Mouse (Mus musculus): ENCODE results near the gene Leprot. TPM values are rescaled to one million over a fixed set of nuclear protein-coding genes. Genes with fewer than 3 reads are reported as not detected.
A peak's percentile ranks its signal among the peaks of the same experiment; 100 is the strongest.

The Leprot gene
- total and polyA plus RNA-seq, 3 experiments: 24.2 to 37.9 (median 30.2) TPM

DNA sequence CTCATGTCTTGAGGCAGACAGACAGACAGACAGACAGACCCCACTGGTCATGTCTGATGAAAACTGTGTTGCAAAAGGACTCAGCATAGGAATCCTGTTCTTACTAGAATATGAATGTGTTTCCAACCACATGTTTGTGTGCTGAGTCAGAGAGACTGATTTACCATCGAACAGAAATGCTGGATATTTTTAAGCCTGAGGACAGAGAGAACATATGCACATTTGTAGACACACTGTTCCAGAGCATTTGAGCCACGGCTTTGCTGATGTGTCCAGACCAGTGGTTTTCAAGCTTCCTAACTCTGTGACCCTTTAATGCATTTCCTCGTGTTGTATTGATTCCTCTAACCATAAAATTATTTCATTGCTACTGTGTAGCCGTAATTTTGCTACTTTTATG lies 4.3 kb upstream of the Leprot start:
- no peaks in the 10 kb centered on the region for H3K36me3 ChIP-seq (ENCODE audit: control insufficient read depth, insufficient read depth, low read length)
- TF ChIP-seq CTCF (IDR thresholded peaks at IDR 0.05) (no peak), EP300 (IDR thresholded peaks at IDR 0.05; ENCODE audit: insufficient read depth, low read depth, low read length) (no peak), POLR2A (IDR thresholded peaks at IDR 0.05; ENCODE audit: insufficient read depth, low read depth, low read length) (no peak)
- no peak for DNase-seq
- no peak overlapping the region for H3K4me3 ChIP-seq
- no peaks in the 10 kb centered on the region for H3K27me3 ChIP-seq (ENCODE audit: control insufficient read depth, insufficient read depth, low read length)
- no peak overlapping the region for H3K27ac ChIP-seq
- no peaks in the 10 kb centered on the region for H3K4me1 ChIP-seq (ENCODE audit: control insufficient read depth, insufficient read depth, low read length)
- intact Hi-C loops (cut with DNase I): loop anchor here (10.0 kb wide), 1 partner anchor 378 kb away; the partner anchor contains the start of gene Jak1
- H3K79me2 ChIP-seq (replicated peaks; ENCODE audit: control insufficient read depth, insufficient read depth, low read length): no peaks in the 10 kb centered on the region
- 55% methylated on average over 4 of the region's 4 CpGs for WGBS
- no peak overlapping the region for H3K9ac ChIP-seq (ENCODE audit: low read depth, low read length)

DNA sequence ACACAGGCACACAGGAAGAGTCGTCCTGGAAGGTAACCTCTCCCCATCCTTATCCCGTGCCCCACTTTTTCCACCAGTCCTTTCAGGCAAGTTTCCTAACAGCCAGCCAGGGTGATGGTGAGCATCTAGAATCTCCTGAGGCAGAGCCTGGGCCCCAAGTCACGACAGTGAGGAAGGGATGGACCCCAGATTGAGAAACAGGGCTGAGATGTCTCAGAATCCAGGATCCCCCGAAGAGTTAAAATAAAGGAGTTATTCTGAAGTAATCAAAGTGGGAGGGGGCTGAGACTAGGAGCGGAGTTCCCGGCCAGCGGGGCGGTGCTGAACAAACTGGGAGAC lies 692 bp upstream of the Leprot start:
- TF ChIP-seq CTCF (IDR thresholded peaks at IDR 0.05): no peak
- TF ChIP-seq EP300 (IDR thresholded peaks at IDR 0.05; ENCODE audit: insufficient read depth, low read depth, low read length): no peak
- peak; percentile 61 for TF ChIP-seq POLR2A (IDR thresholded peaks at IDR 0.05; ENCODE audit: insufficient read depth, low read depth, low read length)
- 2% methylated on average over 8 of the region's 8 CpGs for WGBS
- no peaks in the 10 kb centered on the region for H3K27me3 ChIP-seq (ENCODE audit: control insufficient read depth, insufficient read depth, low read length)
- no peak for DNase-seq
- H3K4me1 ChIP-seq (ENCODE audit: control insufficient read depth, insufficient read depth, low read length): peaks cover 7% of the 10 kb centered on the region
- H3K79me2 ChIP-seq (replicated peaks; ENCODE audit: control insufficient read depth, insufficient read depth, low read length): peaks cover 3% of the 10 kb centered on the region; the same call in 1 of the 2 replicates
- peak overlapping the region; percentile 65 for H3K9ac ChIP-seq (ENCODE audit: low read depth, low read length)
- peak overlapping the region; percentile 94 for H3K27ac ChIP-seq
- H3K36me3 ChIP-seq (ENCODE audit: control insufficient read depth, insufficient read depth, low read length): 0 out of 2 replicates have a peak, but pooled peaks cover 3% of the 10 kb centered on the region
- peak overlapping the region; percentile 55 for H3K4me3 ChIP-seq
- intact Hi-C loops (cut with DNase I): loop anchor here (5.0 to 10.0 kb wide), 2 partner anchors 290 to 382 kb away; partner anchors contain the start of gene Jak1

DNA sequence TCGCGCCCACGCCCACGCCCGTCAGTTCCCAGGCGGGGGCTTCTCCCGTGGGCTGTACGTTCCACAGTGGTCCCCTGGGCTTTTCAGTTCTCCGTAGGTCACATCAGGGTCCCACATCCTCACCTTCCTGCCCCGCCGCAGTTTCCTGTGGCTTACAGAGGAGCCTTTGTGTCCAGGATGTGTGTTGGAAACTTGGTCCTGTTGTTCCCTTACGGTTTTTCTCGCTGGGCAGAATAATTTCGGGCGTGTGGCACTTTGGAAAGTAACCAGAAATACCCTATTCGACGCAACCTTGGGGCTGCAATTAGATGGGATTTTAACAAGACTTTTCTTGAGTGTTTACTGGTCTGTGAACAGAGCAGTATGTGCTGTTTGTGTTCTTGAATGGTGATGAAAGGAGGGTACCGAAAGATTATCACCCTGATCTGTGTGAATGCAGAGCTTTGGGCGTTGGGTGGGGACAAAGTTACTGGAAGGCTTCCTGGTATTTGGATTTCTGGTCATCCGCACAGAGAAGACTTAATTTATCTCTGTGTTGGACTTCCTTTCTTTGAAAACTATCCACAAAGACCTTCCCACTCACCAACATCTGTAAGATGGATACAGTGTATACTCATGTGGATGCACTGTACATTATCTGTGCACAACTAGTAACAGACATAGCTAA lies 591 bp downstream of the Leprot start:
- Histone ChIP-seq H3K4me1 (ENCODE audit: control insufficient read depth, insufficient read depth, low read length) (peaks cover 7% of the 10 kb centered on the region), H3K4me3 (peak overlapping the region; percentile 74), H3K27ac (peak overlapping the region; percentile 98), H3K79me2 (replicated peaks; ENCODE audit: control insufficient read depth, insufficient read depth, low read length) (peaks cover 3% of the 10 kb centered on the region; the same call in 1 of the 2 replicates), H3K36me3 (ENCODE audit: control insufficient read depth, insufficient read depth, low read length) (0 out of 2 replicates have a peak, but pooled peaks cover 3% of the 10 kb centered on the region), H3K27me3 (ENCODE audit: control insufficient read depth, insufficient read depth, low read length) (no peaks in the 10 kb centered on the region), H3K9ac (ENCODE audit: low read depth, low read length) (peak overlapping the region; percentile 94)
- intact Hi-C loops (cut with DNase I): loop anchor here (5.0 to 10.0 kb wide), 2 partner anchors 291 to 383 kb away; partner anchors contain the start of gene Jak1
- TF ChIP-seq POLR2A (IDR thresholded peaks at IDR 0.05; ENCODE audit: insufficient read depth, low read depth, low read length): no peak
- DNase-seq: no peak
- under 1% methylated on average over 20 of the region's 20 CpGs for WGBS

DNA sequence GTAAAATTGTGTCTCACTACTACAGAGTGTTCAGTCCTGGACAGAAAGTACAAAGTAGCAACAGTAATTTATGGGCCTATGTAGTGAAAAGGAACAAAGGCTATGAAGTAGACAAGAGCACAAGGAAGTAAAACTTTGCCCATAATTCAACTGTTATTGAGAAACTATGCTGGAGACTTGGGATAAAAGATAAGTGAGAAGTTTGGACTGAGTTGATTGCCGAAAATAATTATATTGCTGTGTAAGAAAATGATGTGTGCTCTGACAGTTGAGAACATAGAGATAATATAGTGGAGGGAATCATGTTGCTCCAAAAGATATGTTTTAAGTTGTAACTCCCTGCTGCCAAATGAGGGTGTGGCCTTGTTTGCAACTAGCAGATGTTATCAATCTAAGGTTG lies 1.2 kb downstream of the Leprot start:
- H3K27ac ChIP-seq: peak overlapping the region; percentile 98
- peak overlapping the region; percentile 74 for H3K4me3 ChIP-seq
- TF ChIP-seq POLR2A (IDR thresholded peaks at IDR 0.05; ENCODE audit: insufficient read depth, low read depth, low read length): no peak
- no peak for TF ChIP-seq CTCF (IDR thresholded peaks at IDR 0.05)
- TF ChIP-seq EP300 (IDR thresholded peaks at IDR 0.05; ENCODE audit: insufficient read depth, low read depth, low read length): no peak
- no peak overlapping the region for H3K9ac ChIP-seq (ENCODE audit: low read depth, low read length)
- H3K4me1 ChIP-seq (ENCODE audit: control insufficient read depth, insufficient read depth, low read length): peaks cover 7% of the 10 kb centered on the region
- H3K79me2 ChIP-seq (replicated peaks; ENCODE audit: control insufficient read depth, insufficient read depth, low read length): peaks cover 3% of the 10 kb centered on the region; the same call in 1 of the 2 replicates
- H3K27me3 ChIP-seq (ENCODE audit: control insufficient read depth, insufficient read depth, low read length): no peaks in the 10 kb centered on the region
- DNase-seq: no peak
- 0 out of 2 replicates have a peak, but pooled peaks cover 3% of the 10 kb centered on the region for H3K36me3 ChIP-seq (ENCODE audit: control insufficient read depth, insufficient read depth, low read length)
- intact Hi-C loops (cut with DNase I): loop anchor here (5.0 to 10.0 kb wide), 2 partner anchors 291 to 384 kb away; partner anchors contain the start of gene Jak1
- WGBS: 46% methylated on average over 1 of the region's 1 CpGs

DNA sequence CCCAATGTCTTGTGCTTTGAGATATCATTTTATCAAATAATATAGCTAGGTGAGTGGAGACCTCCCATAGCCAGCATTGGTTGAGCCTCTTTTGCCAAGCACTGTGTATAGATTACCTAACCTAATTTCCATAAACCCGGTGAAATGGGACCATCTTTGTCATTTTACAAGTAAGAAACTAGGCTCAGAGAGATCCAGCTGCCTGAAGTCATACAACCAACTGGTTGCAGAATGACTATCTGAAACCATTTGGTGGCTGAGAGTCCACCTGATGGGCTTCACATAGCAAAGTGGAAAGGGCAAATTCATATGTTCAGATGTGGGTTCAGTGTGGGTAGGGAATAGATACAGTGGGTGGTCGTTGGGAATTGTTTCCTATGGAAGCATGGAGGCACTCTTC lies 3.4 kb downstream of the Leprot start:
- no peak for TF ChIP-seq EP300 (IDR thresholded peaks at IDR 0.05; ENCODE audit: insufficient read depth, low read depth, low read length)
- no peak for TF ChIP-seq POLR2A (IDR thresholded peaks at IDR 0.05; ENCODE audit: insufficient read depth, low read depth, low read length)
- no peak for TF ChIP-seq CTCF (IDR thresholded peaks at IDR 0.05)
- H3K4me3 ChIP-seq: no peak overlapping the region
- peaks cover 3% of the 10 kb centered on the region; the same call in 1 of the 2 replicates for H3K79me2 ChIP-seq (replicated peaks; ENCODE audit: control insufficient read depth, insufficient read depth, low read length)
- no peak overlapping the region for H3K9ac ChIP-seq (ENCODE audit: low read depth, low read length)
- H3K27ac ChIP-seq: no peak overlapping the region
- 0 out of 2 replicates have a peak, but pooled peaks cover 3% of the 10 kb centered on the region for H3K36me3 ChIP-seq (ENCODE audit: control insufficient read depth, insufficient read depth, low read length)
- WGBS: 87% methylated on average over 2 of the region's 2 CpGs
- peaks cover 8% of the 10 kb centered on the region for H3K4me1 ChIP-seq (ENCODE audit: control insufficient read depth, insufficient read depth, low read length)
- DNase-seq: no peak
- H3K27me3 ChIP-seq (ENCODE audit: control insufficient read depth, insufficient read depth, low read length): no peaks in the 10 kb centered on the region
- intact Hi-C loops (cut with DNase I): loop anchor here (5.0 kb wide), 1 partner anchor 36 kb away; no protein-coding TSS in a partner anchor

DNA sequence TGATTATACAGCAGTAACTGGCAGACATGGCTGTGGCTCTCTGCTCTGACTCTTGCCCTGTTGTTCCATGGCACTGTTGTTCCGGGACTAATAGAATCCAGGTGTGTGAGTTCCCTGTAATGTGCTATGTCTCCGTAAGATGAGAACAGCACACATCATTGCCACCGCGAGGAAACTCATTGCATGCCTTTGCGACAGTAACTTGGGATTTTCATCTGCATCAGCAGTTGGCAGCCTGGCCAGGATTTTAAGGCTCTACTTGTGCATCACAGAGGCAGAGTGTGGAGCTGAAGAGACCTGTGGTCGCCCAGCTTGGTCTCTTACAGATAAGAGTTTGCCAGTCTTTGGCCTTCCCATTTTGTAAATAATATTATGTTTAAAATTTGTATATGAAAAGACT lies 6.7 kb downstream of the Leprot start:
- H3K27ac ChIP-seq: no peak overlapping the region
- H3K79me2 ChIP-seq (replicated peaks; ENCODE audit: control insufficient read depth, insufficient read depth, low read length): no peaks in the 10 kb centered on the region
- no peak overlapping the region for H3K4me3 ChIP-seq
- 84% methylated on average over 6 of the region's 6 CpGs for WGBS
- no peaks in the 10 kb centered on the region for H3K27me3 ChIP-seq (ENCODE audit: control insufficient read depth, insufficient read depth, low read length)
- H3K4me1 ChIP-seq (ENCODE audit: control insufficient read depth, insufficient read depth, low read length): peaks cover 6% of the 10 kb centered on the region
- no peak for DNase-seq
- intact Hi-C loops (cut with DNase I): loop anchor here (5.0 kb wide), 1 partner anchor 33 kb away; no protein-coding TSS in a partner anchor
- TF ChIP-seq POLR2A (IDR thresholded peaks at IDR 0.05; ENCODE audit: insufficient read depth, low read depth, low read length) (no peak), CTCF (IDR thresholded peaks at IDR 0.05) (no peak), EP300 (IDR thresholded peaks at IDR 0.05; ENCODE audit: insufficient read depth, low read depth, low read length) (no peak)
- peaks cover 3% of the 10 kb centered on the region; the same call in 1 of the 2 replicates for H3K36me3 ChIP-seq (ENCODE audit: control insufficient read depth, insufficient read depth, low read length)
- H3K9ac ChIP-seq (ENCODE audit: low read depth, low read length): no peak overlapping the region

Measured in heart, adult 2 months (tissue).